Mouse (Mus musculus) Muller cell, postnatal 12 days (primary cell): Measurements from ENCODE around the gene Cdkn2aipnl.

Source experiments
- DNase-seq: peaks from one replicate; pipeline ENCODE4 v3.0.0-alpha.2; 2015; ENCODE audit errors: inconsistent ontology term

Gene Cdkn2aipnl

DNA sequence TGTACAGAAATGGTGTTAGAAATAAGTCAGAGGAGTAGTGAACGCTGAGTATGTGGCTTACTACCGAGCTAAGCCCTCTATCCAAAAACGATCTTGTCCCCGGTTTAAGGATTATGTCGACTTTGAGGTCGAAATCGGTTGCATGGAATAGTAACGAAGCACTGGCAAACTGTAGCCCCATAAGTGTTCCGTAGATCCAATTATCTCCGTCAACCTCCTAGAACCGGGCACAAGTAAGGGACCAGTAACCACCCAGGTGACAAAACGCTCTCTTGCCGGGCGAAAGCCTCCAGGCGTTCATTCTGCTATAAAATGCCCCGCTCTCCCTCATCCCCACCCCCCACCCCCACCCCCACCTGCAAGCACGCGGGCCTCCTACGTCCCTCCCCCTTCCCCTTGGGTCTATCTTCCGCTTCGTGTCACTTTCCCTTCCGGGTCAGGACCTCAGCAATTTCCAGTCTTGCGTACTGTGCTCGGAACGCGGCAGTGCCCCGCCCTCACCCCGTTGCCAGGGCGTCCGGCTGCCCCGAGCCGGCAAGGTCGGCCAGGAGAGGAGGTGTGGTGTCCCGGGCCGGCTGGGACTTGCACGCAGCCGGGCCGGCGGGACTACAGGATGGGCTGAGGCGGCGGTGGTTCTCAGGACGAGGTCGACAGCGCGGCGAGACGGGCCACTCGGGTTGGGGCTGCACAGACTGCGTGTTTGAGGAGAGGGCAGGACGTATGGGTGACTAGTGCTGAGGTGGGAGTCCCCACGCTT lies 36.5 kb downstream of the Cdkn2aipnl start, which contains the start of gene Cdkl3:
Gene Cdkl3, plus strand, starts transcription at position 450 of the 757 bp plus-strand sequence.
- DNase-seq, result peak; percentile 97

DNA sequence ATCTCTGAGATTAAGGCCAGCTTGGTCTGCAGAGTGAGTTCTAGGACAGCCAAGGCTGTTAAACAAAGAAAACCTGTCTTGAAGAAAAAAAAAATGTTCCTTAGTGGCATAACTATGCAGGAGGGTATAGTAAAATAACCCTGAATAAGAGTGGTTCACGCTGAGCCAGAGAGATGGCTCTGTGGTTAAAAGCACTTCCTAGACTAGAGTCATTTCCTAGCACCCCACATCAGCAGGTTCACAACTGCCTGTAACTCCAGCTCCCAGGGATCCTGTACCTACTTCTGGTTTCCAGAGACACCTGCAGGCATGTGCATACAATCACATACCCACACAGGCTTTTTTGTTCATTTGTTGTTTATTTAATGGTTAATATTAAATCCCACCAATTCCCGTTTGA lies 38.1 kb downstream of the Cdkn2aipnl start:
- no peak for DNase-seq

- DNase-seq, result no peak
Measured at GRCm38 (mm10) chr11:52011011-52011410, 43.5 kb downstream of the Cdkn2aipnl start.

DNA sequence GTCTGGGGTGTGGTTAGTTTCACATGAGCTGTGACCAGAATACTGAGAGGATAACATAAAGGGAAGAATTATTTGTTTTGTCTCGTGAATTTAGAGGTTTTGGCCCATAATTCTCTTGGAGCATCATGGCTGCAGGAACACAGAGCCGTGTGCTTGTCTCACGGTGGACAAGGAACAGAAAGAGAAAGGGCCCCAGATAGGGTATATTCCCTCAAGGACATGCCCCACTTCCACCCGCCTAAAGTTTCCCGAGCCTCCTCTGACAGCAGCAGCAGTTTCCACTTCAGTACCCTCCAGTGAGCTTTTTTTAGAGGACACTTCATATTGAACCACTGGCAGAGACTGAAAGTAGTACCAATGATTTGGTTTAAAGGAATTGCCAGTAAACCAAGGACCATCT lies 44.1 kb downstream of the Cdkn2aipnl start:
- DNase-seq, result no peak

DNA sequence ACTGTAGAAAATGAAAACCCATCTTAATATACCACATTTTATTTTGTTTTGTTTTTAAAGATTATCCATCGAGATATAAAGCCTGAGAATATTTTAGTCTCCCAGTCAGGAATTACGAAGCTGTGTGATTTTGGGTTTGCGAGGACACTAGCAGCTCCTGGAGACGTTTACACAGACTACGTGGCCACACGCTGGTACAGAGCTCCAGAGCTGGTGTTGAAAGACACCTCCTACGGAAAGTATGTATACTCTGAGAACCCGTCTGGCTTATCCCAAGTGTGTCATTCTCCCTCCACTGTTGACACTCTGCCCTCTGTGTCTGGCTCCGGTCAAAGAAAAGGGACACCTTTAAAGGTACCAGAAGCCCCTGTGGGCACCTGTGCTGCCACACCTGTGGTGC lies 50.8 kb downstream of the Cdkn2aipnl start:
- no peak for DNase-seq
